Mouse (Mus musculus) mouse trophoblast stem cell (cell line): Measurements from ENCODE around the gene Crlf1.

Experiments
- in situ Hi-C, 2 experiments: fragments of 300-500 bp; cut with MseI, MboI; formaldehyde crosslinking; loops; 2 replicates in 1 of 2; 3 replicates in 1 of 2; pipeline ENCODE4 v1.15.1; 2025

Gene Crlf1

DNA sequence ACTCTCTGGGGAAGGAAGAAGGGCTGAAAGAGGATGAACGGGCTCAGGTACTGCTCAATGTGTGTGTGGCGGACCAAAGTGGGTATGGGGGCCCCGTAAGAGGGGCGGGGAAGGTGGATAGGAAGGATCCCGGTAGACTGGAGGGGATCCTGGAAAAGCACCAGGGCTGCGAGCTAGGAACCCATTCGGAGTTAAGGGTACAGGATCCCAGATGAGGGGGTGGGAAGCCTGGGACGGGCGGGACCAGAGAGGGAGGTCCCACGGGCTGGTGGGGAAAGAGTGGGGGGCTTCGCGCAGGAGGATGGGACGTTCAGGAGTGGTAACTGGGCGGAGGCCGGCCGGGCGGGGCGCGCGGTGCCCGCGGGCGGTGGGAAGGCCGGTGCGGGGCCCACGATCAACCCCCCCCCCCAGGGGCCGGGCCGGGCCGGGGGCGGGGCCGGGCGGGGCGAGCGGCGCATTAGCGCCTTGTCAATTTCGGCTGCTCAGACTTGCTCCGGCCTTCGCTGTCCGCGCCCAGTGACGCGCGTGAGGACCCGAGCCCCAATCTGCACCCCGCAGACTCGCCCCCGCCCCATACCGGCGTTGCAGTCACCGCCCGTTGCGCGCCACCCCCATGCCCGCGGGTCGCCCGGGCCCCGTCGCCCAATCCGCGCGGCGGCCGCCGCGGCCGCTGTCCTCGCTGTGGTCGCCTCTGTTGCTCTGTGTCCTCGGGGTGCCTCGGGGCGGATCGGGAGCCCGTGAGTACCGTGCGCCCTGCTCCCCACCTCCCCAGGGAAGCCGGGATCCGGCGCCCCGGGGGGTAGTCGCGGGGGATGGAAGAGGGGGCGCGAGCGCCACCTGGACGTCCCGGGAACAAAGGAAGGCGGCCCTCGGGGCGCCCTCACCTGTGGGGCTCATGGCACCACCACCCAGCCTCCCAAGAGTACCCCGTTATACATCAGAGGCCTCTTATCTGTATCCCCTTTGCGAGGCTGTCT lies at the start of gene Crlf1:
Crlf1 (plus strand) TSS at position 495 of the 977 bp plus-strand sequence.
- in situ Hi-C loops: no loop called here

DNA sequence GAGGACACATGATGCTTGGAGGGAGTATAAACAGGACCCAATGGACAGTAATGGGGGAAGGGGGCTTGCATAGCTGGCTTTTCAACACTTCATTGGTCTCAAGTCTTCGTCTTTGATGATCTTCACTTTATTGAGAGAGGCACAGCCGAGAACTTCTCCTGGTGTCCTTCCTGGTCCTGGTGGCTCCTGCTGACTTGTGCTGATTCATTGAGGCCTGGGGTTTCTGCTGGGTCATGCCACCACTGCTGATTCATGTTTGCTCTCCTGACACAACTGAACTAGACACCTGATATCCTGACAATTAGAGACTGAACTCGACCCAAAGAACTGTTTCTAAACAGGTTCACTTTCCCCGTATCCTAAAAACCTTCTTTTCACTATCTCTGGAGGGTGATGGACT lies 49.6 kb upstream of the Crlf1 start:
- in situ Hi-C loops: no loop called here

DNA sequence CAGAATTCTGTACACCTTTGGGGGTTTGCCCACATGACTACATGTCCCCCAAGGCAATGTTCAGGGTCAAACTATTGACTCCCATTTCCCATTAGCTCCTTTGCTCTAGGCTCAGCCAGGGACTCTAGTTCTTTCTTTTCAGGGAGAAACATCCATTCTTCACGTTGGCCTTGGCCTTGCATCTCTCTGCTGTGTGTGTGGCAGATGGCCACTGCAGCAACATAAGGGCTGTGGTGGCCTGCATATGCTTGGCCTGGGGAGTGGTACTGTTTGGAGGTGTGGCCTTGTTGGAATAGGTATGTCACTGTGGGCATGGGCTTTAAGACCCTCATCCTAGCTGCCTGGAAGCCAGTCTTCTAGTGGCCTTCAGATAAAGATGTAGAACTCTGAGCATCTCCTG lies 47.0 kb upstream of the Crlf1 start:
- in situ Hi-C loops: no loop called here

DNA sequence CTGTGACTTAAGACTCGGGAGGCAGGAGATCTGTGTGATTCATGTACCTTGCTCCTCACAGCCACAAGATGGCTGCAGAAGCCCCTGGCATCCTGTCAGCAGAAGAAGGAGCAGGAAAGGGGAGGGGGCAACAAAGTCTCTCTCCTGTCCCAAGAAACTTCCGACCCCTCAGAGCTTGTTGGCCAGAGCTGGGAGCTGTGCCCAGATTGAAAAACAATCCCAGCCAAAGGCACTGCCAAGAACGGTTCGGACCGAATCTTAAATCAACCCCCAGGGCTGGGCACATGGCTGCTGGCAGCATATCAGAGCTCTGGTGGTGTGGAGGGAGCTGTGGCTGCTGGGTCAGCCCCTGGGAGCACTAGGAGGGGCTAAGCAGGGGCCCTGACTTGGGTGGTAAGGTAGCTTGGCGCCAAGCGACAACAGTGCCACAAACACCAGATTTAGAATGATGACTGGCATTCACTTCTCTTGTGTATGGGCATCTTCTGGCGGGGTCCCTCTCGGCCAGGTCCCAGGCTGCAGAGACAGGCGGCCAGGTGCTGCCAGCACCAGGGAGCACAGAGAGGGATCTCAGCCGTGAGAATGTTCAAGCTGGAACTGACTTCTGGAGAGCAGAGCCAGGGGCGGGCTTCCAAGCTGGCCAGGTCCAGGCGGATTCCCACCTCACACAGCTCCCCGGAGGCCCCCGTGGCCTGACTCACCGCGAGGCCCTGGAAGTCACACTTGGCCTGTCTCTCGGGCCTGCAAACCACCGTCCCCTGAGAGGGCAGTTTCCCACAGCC lies 45.1 kb upstream of the Crlf1 start:
- in situ Hi-C loops: no loop called here

DNA sequence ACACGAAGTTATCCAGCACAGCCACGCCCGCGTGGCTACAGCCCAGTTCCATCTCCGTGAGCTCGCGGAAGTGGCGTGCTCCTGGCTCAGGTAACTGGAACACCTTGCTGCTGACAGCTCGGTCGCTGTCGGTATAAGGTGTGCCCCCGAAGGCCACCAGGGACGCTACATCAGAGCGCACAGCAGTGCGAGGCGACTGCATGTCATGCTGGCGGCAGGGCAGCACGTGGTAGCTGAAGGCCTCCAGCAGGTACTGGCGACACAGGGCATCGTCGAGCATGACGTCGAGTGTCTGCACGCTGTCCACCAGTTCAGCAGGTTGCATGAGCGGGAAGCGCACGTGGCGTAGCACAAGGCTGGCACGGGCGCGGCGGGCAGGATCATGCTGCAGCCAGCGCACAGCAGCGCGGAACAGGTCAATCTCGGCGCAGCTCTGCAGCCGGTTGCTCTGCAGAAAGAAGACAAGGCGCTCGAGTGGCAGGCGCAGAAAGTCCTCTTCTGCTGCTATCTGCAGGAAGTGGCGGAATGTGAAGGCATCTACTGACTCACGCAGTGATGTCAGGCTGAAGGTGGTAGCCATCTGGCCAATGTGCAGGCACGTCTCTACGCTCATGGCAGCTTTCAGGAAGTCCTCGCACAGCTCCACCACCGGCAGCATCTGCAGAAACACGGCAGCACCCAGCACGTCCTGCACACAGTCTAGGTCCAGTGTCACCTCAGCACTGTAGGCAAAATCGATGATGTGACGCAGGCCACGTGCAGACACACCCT lies 40.6 kb upstream of the Crlf1 start:
- in situ Hi-C loops: no loop called here

DNA sequence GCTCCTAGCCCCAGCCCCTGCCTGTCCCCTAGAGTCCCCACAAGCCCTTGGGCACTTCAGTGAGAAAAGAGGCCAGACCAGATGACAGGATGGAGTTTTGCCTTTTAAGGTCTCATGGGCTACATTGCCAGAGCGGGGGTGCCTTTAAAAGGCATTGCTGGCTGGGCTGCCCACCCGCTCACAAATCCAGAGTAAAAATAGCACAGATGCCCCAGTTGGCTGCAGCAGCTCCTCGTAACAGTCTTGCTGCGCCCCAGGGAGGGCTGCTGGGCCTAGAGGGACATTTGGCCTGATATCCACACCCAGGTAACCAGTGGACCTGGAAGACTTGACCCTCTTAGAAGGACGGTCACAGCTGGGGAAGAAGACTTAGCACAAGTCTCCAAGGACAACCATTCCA lies 39.1 kb upstream of the Crlf1 start:
- in situ Hi-C loops: no loop called here

DNA sequence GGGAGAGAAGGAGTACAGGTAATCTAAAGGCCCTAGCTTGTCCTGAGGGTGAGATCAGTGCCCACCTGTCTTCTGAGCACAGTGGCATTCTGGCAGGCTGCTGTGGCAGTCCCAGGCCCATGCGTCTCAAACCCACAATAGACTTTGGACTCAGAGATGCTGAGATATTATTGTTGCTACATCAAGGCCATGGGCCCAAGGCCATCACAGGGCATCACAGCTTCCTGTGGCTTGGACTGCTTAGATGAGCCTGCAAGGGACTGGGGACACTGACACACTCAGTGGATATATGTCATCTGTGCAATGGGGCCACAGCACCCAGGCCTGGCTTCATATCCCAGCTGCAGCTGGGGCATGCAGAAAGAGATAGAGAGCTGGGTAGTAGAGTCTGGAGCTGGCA lies 36.0 kb upstream of the Crlf1 start:
- in situ Hi-C loops: no loop called here

DNA sequence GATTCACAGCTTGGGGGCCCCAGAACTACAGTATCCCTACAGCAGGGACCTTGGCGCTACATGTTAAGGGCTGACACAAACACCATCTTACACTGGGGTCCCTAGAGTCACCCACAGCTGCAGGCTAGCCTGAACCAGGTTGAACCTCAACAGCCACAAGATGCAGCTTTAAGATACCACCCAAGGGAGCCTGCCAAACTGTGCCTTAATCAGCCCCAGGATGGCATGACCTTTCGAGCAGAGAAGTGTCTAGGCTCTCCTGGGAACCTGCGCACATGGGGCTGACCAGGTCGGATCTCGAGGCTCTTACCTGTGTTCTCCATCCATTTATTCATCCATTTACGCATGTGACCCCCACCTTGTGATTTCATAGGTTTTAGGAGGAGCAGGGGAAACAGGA lies 35.1 kb upstream of the Crlf1 start:
- in situ Hi-C loops: no loop called here

DNA sequence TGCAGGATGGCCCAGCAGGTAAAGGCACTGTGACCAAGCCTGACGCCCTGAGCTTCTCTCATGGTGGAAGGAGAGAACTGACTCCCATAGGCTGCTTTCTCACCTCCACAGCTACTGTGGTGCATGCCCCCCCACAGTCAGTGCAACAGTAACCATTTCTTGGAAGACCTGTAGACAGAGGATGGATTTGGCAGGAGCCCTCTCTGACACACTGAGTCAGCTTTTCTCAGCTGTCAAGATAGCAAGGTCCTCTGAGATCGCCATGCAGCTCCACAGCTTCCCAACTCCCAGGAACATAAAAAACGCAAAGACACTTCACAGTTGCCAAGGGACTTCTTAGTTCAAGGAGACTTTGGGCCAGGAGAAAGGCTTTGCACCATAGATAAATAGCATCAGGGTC lies 34.5 kb upstream of the Crlf1 start:
- in situ Hi-C loops: no loop called here

DNA sequence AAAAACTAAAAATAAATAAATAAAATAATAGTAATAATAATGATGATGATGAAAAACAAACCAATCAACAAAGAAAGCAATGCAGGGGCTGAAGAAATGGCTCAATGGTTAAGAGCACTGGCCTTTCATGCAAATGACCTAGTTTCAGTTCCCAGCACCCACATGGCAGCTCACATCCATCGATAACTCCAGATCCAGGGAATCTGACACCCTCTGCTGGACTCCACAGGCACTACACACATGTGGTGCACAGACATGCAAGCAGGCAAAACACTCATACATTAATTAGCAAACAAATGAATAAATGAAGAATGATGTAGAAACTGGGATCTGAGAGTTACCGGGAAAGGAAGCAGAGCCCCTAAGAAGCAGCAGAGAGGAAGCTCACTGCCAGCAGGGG lies 33.3 kb upstream of the Crlf1 start:
- in situ Hi-C loops: no loop called here

DNA sequence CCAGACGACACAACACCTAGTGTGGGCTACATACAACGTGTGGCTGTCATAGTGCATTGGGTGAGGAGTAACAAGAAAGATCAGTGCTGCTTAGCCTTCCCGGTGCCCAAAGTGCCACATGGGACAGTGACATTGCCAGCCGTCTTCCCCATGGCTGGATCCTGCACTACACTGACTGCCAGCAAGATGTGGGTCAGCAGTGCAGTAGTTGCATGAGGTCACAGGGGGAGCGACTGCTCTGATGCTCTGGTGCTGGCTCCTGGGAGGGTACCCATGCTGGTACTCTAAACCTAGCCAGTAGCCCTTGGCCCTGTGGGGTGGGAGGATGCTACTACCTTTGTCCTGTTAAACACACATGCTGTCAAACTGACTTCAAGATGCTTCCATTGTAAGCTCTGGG lies 32.8 kb upstream of the Crlf1 start:
- in situ Hi-C loops: no loop called here

DNA sequence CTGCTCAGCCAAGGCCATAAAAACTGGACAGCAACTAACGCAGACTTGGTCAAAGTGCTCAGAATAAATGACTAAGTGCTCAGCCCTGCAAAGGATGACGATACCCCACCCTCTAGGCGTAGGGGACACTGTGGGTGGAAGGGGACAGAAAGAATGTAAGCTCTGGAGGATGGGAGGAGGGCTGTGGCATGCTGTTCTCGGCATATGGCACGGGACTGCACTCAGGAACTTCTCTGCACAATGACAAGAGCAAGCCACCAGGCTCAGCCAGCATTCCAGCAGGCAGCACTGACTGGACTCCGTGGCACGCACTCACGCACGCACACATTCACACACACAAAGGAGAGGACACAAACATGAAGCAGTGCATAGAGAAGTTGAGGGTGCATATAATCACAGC lies 32.4 kb upstream of the Crlf1 start:
- in situ Hi-C loops: no loop called here

DNA sequence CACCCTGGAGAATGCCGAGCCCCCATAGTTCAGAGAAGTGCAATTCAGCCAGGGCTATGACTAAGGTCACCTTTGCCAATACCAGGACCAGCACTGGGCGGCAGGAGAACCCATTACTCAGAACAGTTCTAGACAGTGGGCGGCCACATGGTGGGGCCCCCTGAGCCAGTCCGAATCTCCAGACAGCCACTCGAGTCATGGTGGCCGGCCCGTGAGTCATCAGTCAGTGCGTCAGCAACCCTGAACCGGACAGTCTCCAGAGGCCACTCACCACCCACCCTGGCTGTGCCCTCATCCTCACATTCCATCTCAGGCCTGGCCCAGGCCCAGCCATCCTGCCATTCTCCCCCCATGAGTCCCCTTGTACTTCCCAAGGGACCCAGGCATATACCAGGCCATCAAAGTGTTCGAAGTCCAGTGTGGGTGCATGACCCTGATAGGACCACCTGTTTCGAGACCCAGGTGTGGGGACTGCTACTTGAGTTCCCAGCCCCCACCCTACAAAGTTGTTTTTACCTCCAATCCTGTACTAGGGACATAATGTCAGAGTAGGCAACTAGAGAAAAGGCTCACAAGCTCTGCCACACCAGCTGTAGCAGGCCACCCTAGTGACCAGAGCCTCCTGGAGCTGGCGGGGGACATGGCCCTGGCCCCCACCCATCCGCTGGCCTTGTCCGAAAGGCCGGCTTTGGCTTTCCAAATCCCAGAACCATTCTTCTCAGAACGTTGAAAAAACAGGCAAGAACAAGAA lies 31.0 kb upstream of the Crlf1 start:
- in situ Hi-C loops: no loop called here

DNA sequence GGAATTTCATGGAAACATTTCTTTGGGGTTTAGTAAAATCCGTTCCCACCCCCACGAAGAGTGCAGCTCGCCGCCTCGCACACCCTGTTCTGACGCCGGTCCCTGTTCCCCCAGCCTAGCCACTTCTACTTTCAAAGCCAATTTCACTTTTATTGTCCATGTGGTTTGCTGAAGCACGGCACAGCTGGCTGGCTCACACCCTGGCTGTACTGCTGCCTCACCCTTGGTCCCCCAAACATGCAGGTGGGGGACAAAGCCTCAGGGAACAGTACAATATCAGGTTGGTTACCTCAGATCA lies 30.5 kb upstream of the Crlf1 start:
- in situ Hi-C loops: no loop called here

DNA sequence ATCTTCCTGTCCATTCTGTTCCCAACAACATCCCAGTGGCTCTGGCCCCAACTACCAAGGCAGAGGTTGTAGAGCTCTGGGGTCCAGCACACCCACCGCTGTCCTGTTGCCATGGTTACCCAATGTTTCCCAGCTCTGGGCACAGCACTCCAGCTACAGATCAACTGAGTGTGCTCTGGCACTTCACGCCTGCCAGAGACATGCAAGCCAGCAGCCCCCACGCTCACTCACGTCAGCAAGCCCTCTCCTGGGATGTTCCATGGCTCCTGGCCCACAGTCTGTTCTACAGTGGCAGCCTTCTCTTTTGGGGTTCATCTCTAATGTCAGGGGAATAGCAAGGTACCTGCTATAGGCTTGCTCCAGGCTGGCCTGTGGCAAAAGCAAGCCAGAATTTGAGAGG lies 29.7 kb upstream of the Crlf1 start:
- in situ Hi-C loops: no loop called here

DNA sequence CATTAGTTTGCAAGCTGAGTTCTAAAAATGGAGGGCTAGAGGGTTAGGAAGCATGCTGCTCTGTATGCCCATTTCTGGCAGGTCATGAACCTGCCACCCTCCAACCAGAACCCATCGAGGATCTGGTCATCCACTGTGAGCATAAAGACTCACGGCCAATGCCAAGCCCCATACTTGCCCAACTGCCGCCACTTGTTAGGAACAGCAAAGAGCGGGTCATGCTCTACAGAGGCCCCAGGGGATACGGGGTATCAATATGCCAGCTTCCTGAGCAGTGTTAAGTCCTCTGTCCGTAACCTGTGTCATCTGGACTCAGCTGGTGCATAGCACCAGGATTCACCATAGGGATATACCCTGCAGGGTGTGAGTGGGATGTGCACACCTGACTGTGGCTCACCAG lies 28.8 kb upstream of the Crlf1 start:
- in situ Hi-C loops: no loop called here

DNA sequence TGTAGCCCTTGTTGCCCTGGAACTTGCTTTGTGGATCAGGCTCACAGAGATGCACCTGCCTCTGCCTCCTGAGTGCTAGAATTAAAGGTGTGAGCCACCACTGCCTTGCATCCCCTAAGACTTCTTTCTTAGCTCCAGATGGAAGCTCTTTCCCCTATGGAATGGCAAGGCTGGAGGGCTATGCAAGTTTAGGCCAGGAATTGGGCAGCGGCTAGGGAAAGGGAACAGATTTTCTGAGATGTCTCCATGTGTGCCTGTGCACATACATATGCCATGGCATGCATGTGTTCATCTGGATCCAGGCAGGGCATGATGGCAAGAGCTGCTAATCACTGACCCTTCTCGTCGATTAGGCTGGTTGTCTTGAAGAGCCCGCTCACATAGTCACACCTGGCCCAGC lies 27.3 kb upstream of the Crlf1 start:
- in situ Hi-C loops: no loop called here

DNA sequence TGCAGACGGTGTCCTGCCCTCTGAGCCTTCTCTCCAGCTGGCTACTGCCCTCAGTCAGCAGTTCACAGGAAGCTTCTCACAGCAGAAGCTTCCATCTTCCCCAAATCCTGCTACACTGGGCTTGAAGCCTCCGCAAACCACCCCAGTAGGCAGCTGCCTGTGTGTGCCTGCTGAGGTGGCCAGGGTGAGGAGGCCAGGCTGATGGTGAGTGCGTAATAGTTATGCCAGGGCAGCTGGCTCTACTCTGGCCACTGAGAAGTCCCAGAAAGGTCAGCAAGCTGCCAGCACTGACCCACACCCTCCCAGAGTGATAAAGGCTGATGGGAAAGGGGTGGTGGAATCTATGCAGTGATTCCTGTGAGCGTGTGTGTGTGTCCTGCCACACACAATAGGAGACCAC lies 26.7 kb upstream of the Crlf1 start:
- in situ Hi-C loops: no loop called here

DNA sequence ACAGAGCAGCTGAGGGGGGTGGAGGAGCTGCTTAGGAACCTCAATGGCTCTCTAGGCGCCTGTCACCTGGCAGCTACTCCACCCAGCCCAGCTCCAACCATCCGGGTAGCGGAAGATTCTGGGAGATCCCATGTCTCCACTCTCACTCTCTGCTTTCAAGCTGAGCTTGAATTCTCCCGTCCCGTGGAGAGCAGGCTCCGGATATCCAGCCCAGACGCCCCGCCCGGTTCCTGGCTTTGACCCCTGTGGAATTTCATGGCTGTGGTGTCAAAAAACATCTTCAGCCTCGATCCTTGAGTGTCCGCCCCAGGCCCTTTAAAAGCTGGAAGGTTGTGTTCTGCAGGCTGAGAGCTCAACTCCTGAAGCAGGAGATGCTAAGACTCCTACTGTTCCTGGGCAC lies 26.2 kb upstream of the Crlf1 start:
- in situ Hi-C loops: no loop called here

DNA sequence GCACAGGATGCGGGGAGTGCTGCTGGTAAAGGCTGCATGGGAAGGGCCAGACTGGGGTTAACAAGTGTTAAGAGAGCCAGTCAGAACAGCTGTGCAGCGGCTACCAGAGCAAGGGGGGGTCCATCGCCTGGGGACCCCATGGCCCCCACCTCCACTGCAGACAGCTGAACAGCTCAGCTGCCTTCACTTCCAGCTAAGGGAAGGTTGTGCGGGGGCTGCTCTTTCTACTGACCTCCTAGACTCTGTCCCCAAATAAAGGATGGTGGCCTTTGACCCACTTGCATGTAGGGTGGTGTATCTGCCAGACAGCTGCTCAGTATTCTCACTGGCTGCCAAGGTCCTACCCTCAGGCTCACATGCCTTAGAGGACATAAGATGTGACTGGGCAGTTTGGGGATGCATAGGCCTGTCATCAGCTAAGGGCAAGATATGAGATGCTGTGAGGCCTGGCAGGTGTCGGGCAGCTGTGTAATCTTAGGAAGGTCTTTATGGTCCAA lies 25.7 kb upstream of the Crlf1 start:
- in situ Hi-C loops: no loop called here

DNA sequence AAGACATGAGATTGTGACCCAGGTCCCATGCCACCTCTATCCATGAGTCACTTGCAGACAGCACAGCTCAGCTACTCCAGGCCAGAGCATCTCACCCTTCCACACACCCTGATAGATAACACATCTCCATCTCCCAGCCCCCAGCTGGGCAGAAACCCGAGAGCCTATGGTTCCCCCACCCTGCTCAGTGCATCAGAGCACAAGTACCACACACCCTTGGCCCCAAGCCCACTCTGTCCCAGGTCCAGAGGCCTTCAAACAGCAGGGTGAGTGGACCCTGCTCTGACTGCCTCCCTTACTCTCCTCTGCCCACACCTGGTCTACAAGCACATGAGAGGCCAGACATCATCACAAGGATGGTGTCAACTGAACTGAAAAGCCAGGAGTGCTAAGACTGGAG lies 25.1 kb upstream of the Crlf1 start:
- in situ Hi-C loops: no loop called here

DNA sequence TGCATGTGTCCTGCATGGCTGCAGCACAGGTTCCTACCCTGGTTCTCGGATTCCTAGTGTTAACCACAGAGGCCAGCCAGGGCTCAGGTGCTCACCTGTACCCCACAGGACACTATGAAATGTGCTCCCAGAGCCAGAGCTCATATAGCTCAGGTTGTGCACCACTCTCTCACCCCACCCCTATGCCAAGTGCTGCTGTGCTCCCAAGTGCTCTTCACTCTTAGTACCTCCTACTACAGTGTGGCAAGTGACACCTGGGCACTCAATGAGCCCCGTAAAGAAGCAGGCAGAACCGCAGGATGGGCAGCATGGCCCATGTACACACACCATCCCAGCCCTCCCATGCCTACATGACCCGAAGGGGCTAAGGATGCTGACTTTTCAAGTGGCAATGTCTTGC lies 24.2 kb upstream of the Crlf1 start:
- in situ Hi-C loops: no loop called here
